Mouse (Mus musculus) bone marrow macrophage, adult 2 months (primary cell): ENCODE measurements around the gene Ntm. TPM values are rescaled to one million over a fixed set of nuclear protein-coding genes. Genes with fewer than 3 reads are reported as not detected.

Experiments
- H3K27ac ChIP-seq: 2 replicates; pipeline ENCODE4 v1.5.1; 2012; ENCODE audit warnings: low read depth, low read length; ENCODE audit not compliant: insufficient read depth
- H3K4me1 ChIP-seq: 2 replicates; pipeline ENCODE4 v1.6.1; 2012; ENCODE audit warnings: low read length; ENCODE audit not compliant: control insufficient read depth, insufficient read depth
- H3K4me3 ChIP-seq: 2 replicates; pipeline ENCODE4 v1.5.1; 2012; ENCODE audit warnings: mild to moderate bottlenecking, low read length, moderate library complexity; ENCODE audit not compliant: insufficient read depth
- CTCF ChIP-seq: IDR thresholded peaks from 2 replicates; pipeline ENCODE4 v1.5.1; 2012; ENCODE audit warnings: low read depth, mild to moderate bottlenecking, low read length, moderate library complexity
- POLR2A ChIP-seq: IDR thresholded peaks from 2 replicates; pipeline ENCODE4 v1.6.1; 2012; ENCODE audit warnings: mild to moderate bottlenecking, low read depth, low read length, borderline replicate concordance
- polyA plus RNA-seq: library from polyadenylated mRNA; stranded (reverse); fragments of >200 nt; gene quantifications from 2 replicates; pipeline ENCODE4 v1.2.4, GENCODE M21; 2012; ENCODE audit not compliant: missing spikeins, insufficient read depth, insufficient read length

The Ntm gene
- polyA plus RNA-seq, 1 experiment: not detected

GRCm38 (mm10) chr9:29377172-29378002 lies 585.6 kb downstream of the Ntm start:
- H3K4me3 ChIP-seq: no peak overlapping the region
- no peak overlapping the region for H3K27ac ChIP-seq
- H3K4me1 ChIP-seq: no peaks in the 10 kb centered on the region
- no peak for TF ChIP-seq CTCF
- TF ChIP-seq POLR2A: no peak

DNA sequence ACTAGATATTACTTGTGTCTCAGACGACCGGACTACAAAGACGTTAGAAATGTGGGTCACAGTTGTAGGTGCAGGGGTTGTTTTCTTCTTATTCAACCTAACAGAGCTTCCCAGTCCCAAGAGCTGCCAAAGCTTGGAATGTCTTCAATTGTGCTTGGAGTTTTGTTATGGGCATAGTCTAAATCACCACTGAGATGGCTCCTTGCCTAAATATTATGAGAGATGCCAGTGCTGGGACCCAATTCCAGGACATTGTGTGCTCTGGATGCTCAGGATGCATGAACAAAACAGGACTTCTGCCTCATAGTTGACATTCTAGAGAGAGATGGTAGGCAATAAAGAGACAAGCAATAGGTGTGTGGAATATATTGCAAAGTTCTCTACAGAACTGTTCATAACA lies 591.6 kb downstream of the Ntm start:
- no peak for TF ChIP-seq CTCF
- no peak for TF ChIP-seq POLR2A
- no peak overlapping the region for H3K4me3 ChIP-seq
- H3K27ac ChIP-seq: no peak overlapping the region
- H3K4me1 ChIP-seq: no peaks in the 10 kb centered on the region

GRCm38 (mm10) chr9:29369621-29370020 lies 593.3 kb downstream of the Ntm start:
- Histone ChIP-seq H3K4me1 (no peaks in the 10 kb centered on the region), H3K4me3 (no peak overlapping the region), H3K27ac (no peak overlapping the region)
- TF ChIP-seq CTCF (no peak), POLR2A (no peak)

GRCm38 (mm10) chr9:29368291-29368690 lies 594.6 kb downstream of the Ntm start:
- H3K4me3 ChIP-seq: no peak overlapping the region
- H3K4me1 ChIP-seq: no peaks in the 10 kb centered on the region
- TF ChIP-seq CTCF (no peak), POLR2A (no peak)
- no peak overlapping the region for H3K27ac ChIP-seq

DNA sequence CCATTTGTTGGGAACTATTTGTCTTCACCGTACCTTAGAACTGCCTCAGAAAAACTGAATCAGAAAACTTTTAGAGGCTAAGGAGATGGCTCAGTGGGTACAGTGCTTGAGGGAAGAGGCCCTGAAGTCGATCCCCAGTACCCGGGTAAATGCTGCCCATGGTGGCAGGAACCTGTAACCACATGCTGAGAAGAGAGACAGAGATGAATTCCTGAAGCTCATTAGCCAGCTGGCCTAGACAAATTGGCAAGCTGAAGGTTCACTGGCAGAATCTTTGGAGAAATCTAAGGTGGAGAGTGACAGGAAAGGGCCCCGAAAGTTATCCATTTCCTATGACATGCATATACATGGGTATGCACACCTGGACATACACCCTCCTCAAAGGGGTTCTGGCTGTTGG lies 605.1 kb downstream of the Ntm start:
- Histone ChIP-seq H3K4me1 (no peaks in the 10 kb centered on the region), H3K4me3 (no peak overlapping the region), H3K27ac (no peak overlapping the region)
- TF ChIP-seq CTCF (no peak), POLR2A (no peak)

DNA sequence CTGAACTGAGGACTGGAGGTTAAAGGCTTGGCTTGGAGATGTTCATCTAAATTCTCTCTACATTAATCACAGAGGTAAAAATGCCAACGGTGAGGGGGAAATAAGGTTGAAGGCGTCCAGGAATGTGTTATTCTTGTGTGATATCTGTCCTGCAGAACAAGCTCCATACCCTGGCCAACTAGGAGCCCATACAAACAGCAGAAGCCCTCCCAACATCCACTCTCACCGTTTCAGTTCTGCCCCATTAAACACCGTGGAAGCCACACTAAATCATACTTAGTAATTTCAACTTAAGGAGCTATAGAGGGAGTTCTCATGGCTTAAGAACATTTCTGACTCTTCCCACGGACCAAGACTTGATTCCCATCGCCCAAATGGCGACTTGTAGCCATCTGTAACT lies 620.6 kb downstream of the Ntm start:
- H3K27ac ChIP-seq: no peak overlapping the region
- H3K4me3 ChIP-seq: no peak overlapping the region
- no peak for TF ChIP-seq CTCF
- no peak for TF ChIP-seq POLR2A
- H3K4me1 ChIP-seq: no peaks in the 10 kb centered on the region

GRCm38 (mm10) chr9:29341292-29341691 lies 621.6 kb downstream of the Ntm start:
- TF ChIP-seq POLR2A (no peak), CTCF (no peak)
- no peak overlapping the region for H3K4me3 ChIP-seq
- no peaks in the 10 kb centered on the region for H3K4me1 ChIP-seq

DNA sequence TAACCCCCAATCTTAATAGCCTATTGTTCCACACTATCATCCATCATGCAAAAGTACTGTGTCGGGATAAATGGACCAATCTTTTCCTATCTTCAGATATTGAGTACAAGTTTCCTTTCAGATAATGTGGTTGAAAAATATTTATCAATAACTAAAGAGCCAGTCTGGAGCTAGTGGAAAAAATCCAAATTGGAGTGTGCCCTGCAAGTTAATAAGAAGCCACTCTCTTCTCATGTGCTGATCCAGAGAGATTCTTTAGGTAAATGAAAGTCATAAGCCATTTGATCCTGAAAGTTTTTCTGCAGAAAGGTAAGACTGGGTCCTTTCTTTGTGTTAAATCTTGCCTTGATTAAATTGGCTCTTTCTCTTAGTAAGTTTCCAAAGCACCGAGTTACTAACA lies 627.3 kb downstream of the Ntm start:
- H3K4me1 ChIP-seq: no peaks in the 10 kb centered on the region
- H3K4me3 ChIP-seq: no peak overlapping the region
- TF ChIP-seq CTCF (no peak), POLR2A (no peak)
- no peak overlapping the region for H3K27ac ChIP-seq

More at GRCm38 (mm10) chr9:29341292-29341691, 621.6 kb downstream of the Ntm start:
- H3K27ac ChIP-seq: no peak overlapping the region

DNA sequence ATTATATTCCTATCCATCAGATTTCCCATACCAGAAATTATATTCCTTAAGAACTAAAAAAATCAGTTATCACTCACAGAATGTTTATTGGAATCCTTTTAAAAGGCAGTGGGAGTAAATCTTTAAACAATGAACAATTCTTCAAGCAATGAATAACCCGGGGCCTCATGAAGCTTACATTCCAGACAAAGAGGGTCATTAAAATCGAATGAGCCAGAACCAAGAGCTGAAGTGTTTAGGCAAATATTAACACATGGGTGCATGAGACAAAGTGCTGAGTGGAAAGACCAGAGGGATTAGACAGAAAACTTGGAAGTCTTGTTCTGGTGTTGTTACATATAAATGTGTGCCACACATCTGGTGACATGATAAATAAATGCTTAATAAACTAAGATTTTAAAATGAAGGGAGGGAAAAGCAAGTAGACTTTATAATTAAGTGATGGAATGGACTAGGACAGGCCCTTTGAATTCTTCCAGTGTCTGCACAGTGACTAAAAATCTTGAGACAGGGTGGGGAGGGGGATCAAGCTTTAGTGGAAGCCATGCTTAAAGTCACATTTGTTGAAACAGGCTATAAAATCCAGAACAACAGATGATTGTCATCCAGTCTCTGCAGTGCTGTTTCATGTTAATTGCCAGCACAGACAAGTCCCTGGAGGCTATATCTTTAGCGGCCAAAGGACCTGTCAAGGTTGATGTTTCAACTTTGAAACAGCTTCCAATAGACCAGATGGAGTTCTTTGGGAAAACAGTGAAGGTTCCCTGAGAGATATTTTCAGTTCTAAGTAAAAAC lies 630.4 kb downstream of the Ntm start:
- H3K4me3 ChIP-seq: no peak overlapping the region
- H3K27ac ChIP-seq: no peak overlapping the region
- TF ChIP-seq CTCF (no peak), POLR2A (no peak)
- H3K4me1 ChIP-seq: no peaks in the 10 kb centered on the region

- H3K4me1 ChIP-seq: no peaks in the 10 kb centered on the region
- H3K4me3 ChIP-seq: no peak overlapping the region
- no peak overlapping the region for H3K27ac ChIP-seq
- TF ChIP-seq CTCF: no peak
- TF ChIP-seq POLR2A: no peak
Measured at GRCm38 (mm10) chr9:29330486-29330885, 632.5 kb downstream of the Ntm start.

DNA sequence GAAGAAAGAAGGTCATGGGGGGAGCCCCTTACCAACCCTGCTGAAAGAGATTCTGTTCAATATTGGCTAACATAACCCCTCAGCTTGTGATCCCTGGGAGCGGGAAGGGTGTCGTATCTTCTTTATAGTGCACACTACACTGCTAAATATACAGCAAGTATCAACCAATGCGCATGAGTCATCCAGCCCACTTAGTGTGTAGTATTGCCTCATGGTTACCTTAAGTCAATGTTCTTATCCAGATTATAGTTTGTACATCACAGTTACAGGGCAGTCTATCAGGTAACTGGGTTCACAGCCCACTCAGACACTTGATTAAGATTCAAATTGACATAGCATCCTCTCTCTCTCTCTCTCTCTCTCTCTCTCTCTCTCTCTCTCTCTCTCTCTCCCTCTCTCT lies 636.7 kb downstream of the Ntm start:
- TF ChIP-seq CTCF: no peak
- TF ChIP-seq POLR2A: no peak
- Histone ChIP-seq H3K4me1 (no peaks in the 10 kb centered on the region), H3K4me3 (no peak overlapping the region), H3K27ac (no peak overlapping the region)
